Mouse (Mus musculus) hindbrain, postnatal 0 days (tissue): ENCODE results near the gene Prr9. TPM values are rescaled to one million over a fixed set of nuclear protein-coding genes. Genes with fewer than 3 reads are reported as not detected.

Experiments used
- ATAC-seq: fragments of 200-750 bp; cut with Nextera tagmentation; 2 replicates; pipeline ENCODE4 v1.8.0; 2017; ENCODE audit warnings: mild to moderate bottlenecking, moderate TSS enrichment, moderate library complexity
- DNase-seq: peaks from one replicate; pipeline ENCODE4 v3.0.0-alpha.2; 2015; ENCODE audit warnings: low spot score
- H3K27ac ChIP-seq: fragments of 300-500 bp; sonication (generic); 2 replicates; pipeline ENCODE4 v1.5.1; 2014; ENCODE audit warnings: mild to moderate bottlenecking
- H3K27me3 ChIP-seq: fragments of 300-500 bp; sonication (generic); 2 replicates; pipeline ENCODE4 v1.6.1; 2014; ENCODE audit warnings: low read length, mixed read lengths; ENCODE audit not compliant: insufficient read depth
- H3K36me3 ChIP-seq: fragments of 300-500 bp; sonication (generic); 2 replicates; pipeline ENCODE4 v1.6.1; 2014; ENCODE audit warnings: low read length, mixed read lengths; ENCODE audit not compliant: insufficient read depth
- H3K4me1 ChIP-seq: fragments of 300-500 bp; sonication (generic); 2 replicates; pipeline ENCODE4 v1.6.1; 2014; ENCODE audit warnings: antibody characterized with exemption, low read length, mixed read lengths; ENCODE audit not compliant: insufficient read depth
- H3K4me2 ChIP-seq: fragments of 300-500 bp; sonication (generic); 2 replicates; pipeline ENCODE4 v1.6.1; 2014; ENCODE audit warnings: low read depth, mild to moderate bottlenecking, low read length, moderate library complexity, mixed read lengths
- H3K4me3 ChIP-seq: fragments of 300-500 bp; sonication (generic); 2 replicates; pipeline ENCODE4 v1.5.1; 2014; ENCODE audit warnings: low read length
- H3K9ac ChIP-seq: fragments of 300-500 bp; sonication (generic); replicated peaks from 2 replicates; pipeline ENCODE4 v1.6.1; 2014; ENCODE audit warnings: mild to moderate bottlenecking, low read length, moderate library complexity, mixed read lengths
- H3K9me3 ChIP-seq: fragments of 300-500 bp; sonication (generic); 2 replicates; pipeline ENCODE4 v1.6.1; 2016; ENCODE audit warnings: low read length, mixed read lengths
- CTCF ChIP-seq: IDR thresholded peaks from 2 replicates; pipeline ENCODE4 v1.5.1; 2016; ENCODE audit warnings: antibody characterized with exemption, control low read depth, low read depth
- WGBS: fragments of 180-500 bp; shearing (Covaris S2); extraction: QIAGEN DNeasy Blood & Tissue Kit; methylation state at CpG from one replicate; pipeline ENCODE4 v1.1.7; 2014; 5-methylcytosine and 5-hydroxymethylcytosine counted together
- polyA plus RNA-seq: library from polyadenylated mRNA; unstranded; fragments of >200 nt; fragmentation: Nextera tagmentation; extraction: Ambion mirVana; gene quantifications from 2 replicates; pipeline ENCODE4 v1.2.1, GENCODE M21; 2015
- total RNA-seq: library from RNA; depleted of rRNA; stranded (reverse); fragments of >200 nt; gene quantifications from 2 replicates; pipeline ENCODE4 v1.2.3, GENCODE M21; 2014; rRNA removed

Gene Prr9
- total and polyA plus RNA-seq, 2 experiments from 2014 or later: 0.21 TPM; not detected in 1

- H3K9me3 ChIP-seq: no peaks in the 10 kb centered on the region
- H3K27me3 ChIP-seq: no peaks in the 10 kb centered on the region
- peak; percentile 89 for ATAC-seq
- H3K4me3 ChIP-seq: peak overlapping the region; percentile 75
- TF ChIP-seq CTCF: peak; percentile 43; the same call in 1 of the 2 replicates
- H3K4me1 ChIP-seq: no peaks in the 10 kb centered on the region
- H3K27ac ChIP-seq: peak overlapping the region; percentile 94
- H3K4me2 ChIP-seq: peak overlapping the region; percentile 84
- WGBS: 2% methylated on average over 76 of the region's 82 CpGs
- peak; percentile 79 for DNase-seq
- no peaks in the 10 kb centered on the region for H3K36me3 ChIP-seq
- H3K9ac ChIP-seq: peak overlapping the region; percentile 84
These were observed 43.1 kb downstream of the Prr9 start for GRCm38 (mm10) chr3:92080462-92081284.

Other genes starting within 250 kb of the Prr9 start
- gene Pglyrp3, start 109.4 kb downstream of the Prr9 start, total RNA-seq: not detected in 2 replicates
- gene Pglyrp3, start 109.4 kb downstream of the Prr9 start, polyA plus RNA-seq: not detected in 2 replicates
- gene Lor, start 40.8 kb downstream of the Prr9 start, total RNA-seq: 0.68 and 2.2 TPM in 2 replicates
- 10.3 and 12.1 TPM in 2 replicates for gene Lor, start 40.8 kb downstream of the Prr9 start, polyA plus RNA-seq
- gene Lelp1, start 18.8 kb upstream of the Prr9 start, total RNA-seq: not detected in 2 replicates
- gene Lelp1, start 18.8 kb upstream of the Prr9 start, polyA plus RNA-seq: not detected in 2 replicates
- gene Sprr2a1, start 91.9 kb upstream of the Prr9 start, total RNA-seq: not detected in 2 replicates
- gene Sprr2a1, start 91.9 kb upstream of the Prr9 start, polyA plus RNA-seq: not detected in 2 replicates
- gene Sprr2a2, start 92.0 kb upstream of the Prr9 start, total RNA-seq: not detected in 2 replicates
- not detected in 2 replicates for gene Sprr2a2, start 92.0 kb upstream of the Prr9 start, polyA plus RNA-seq
- not detected in 2 replicates for gene Sprr2a3, start 161.5 kb upstream of the Prr9 start, total RNA-seq
- gene Sprr2a3, start 161.5 kb upstream of the Prr9 start, polyA plus RNA-seq: not detected in 2 replicates
- gene Sprr2b, start 192.7 kb upstream of the Prr9 start, total RNA-seq: not detected in 2 replicates
- gene Sprr2b, start 192.7 kb upstream of the Prr9 start, polyA plus RNA-seq: 0.24 and 0.44 TPM in 2 replicates
- gene Sprr2d, start 215.2 kb upstream of the Prr9 start, total RNA-seq: not detected in 2 replicates
- gene Sprr2d, start 215.2 kb upstream of the Prr9 start, polyA plus RNA-seq: not detected in 2 replicates
- gene Sprr2e, start 228.2 kb upstream of the Prr9 start, total RNA-seq: not detected in 2 replicates
- gene Sprr2e, start 228.2 kb upstream of the Prr9 start, polyA plus RNA-seq: not detected in 2 replicates
- not detected in 2 replicates for gene Sprr2f, start 241.2 kb upstream of the Prr9 start, total RNA-seq
- gene Sprr2f, start 241.2 kb upstream of the Prr9 start, polyA plus RNA-seq: not detected in 2 replicates